Mouse (Mus musculus) spleen, adult 2 months (tissue): Measurements from ENCODE around the gene Eef1akmt3. TPM values are rescaled to one million over a fixed set of nuclear protein-coding genes. Genes with fewer than 3 reads are reported as not detected.
"Not testable (repeated sequence)": the region's sequence is repeated elsewhere in the genome, so short reads cannot be mapped to it uniquely, and the experiment has no call there.

ENCODE experiments used
- DNase-seq, 2 experiments: peaks; one replicate each; pipeline versions ENCODE4 v3.0.0 to v3.0.0-alpha.2; 2012 to 2021; ENCODE audit warnings: low spot score in 2 of 2, low read depth in 1 of 2
- H3K27ac ChIP-seq: fragments of 200-500 bp; 2 replicates; pipeline ENCODE4 v1.5.1; 2012; ENCODE audit warnings: low read length, inconsistent platforms; ENCODE audit not compliant: insufficient read depth
- H3K27me3 ChIP-seq: fragments of 200-500 bp; 2 replicates; pipeline ENCODE4 v1.6.1; 2012; ENCODE audit warnings: mild to moderate bottlenecking, moderate library complexity, low read length, inconsistent platforms; ENCODE audit not compliant: control insufficient read depth, insufficient read depth
- H3K36me3 ChIP-seq: fragments of 200-500 bp; 2 replicates; pipeline ENCODE4 v1.6.1; 2012; ENCODE audit warnings: mild to moderate bottlenecking, low read length, inconsistent platforms; ENCODE audit not compliant: control insufficient read depth, insufficient read depth
- H3K4me1 ChIP-seq: fragments of 200-500 bp; 2 replicates; pipeline ENCODE4 v1.6.1; 2011; ENCODE audit warnings: inconsistent platforms; ENCODE audit not compliant: control insufficient read depth, insufficient read depth, insufficient read length
- H3K4me3 ChIP-seq: fragments of 200-500 bp; 2 replicates; pipeline ENCODE4 v1.5.1; 2011; ENCODE audit warnings: mild to moderate bottlenecking, inconsistent platforms; ENCODE audit not compliant: insufficient read depth, insufficient read length; ENCODE audit errors: extremely low read depth
- CTCF ChIP-seq: fragments of 200-500 bp; IDR thresholded peaks from 2 replicates; pipeline ENCODE4 v1.5.1; 2011; ENCODE audit warnings: mild to moderate bottlenecking, inconsistent platforms; ENCODE audit not compliant: insufficient read depth, insufficient read length, insufficient replicate concordance; ENCODE audit errors: extremely low read depth
- POLR2A ChIP-seq: fragments of 200-500 bp; IDR thresholded peaks from 2 replicates; pipeline ENCODE4 v1.6.1; 2011; ENCODE audit warnings: low read depth, low read length, inconsistent platforms
- WGBS: fragments of 180-500 bp; shearing (Covaris S2); methylation state at CpG from one replicate; pipeline ENCODE4 v1.1.7; 2018; 5-methylcytosine and 5-hydroxymethylcytosine counted together
- polyA plus RNA-seq: library from polyadenylated mRNA; depleted of rRNA; stranded (reverse); fragments of >200 nt; gene quantifications from 2 replicates; pipeline ENCODE4 v1.2.3, GENCODE M21; 2012

The Eef1akmt3 gene
- polyA plus RNA-seq, 1 experiment = 0.42 TPM

DNA sequence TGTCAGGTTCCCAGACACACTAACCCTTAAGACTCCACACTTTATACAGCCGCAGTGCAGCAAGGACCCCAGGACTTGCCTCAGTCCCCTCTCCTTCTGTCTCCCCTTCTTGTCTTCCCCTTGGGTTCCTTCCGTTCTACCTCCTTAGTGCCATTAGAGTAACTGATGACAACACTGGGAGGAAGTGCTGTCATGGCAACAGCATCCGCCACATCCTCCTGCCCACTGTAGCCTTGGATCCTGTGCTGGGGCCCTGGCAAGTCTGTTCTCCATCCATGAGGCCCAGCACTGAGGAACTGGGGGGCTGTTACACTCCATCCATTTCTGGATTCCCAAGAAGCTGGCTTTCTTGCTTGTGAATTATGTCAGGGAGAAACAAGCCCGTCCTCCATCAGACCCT is 34.8 kb upstream of the Eef1akmt3 start:
- H3K4me1 ChIP-seq = peaks cover 4% of the 10 kb centered on the region
- no peaks in the 10 kb centered on the region for H3K27me3 ChIP-seq
- peak overlapping the region; percentile 84; the same call in 1 of the 2 replicates for H3K27ac ChIP-seq
- 11% methylated on average over 4 of the region's 4 CpGs for WGBS
- peaks cover 13% of the 10 kb centered on the region for H3K36me3 ChIP-seq
- peak overlapping the region; percentile 81; the same call in 1 of the 2 replicates for H3K4me3 ChIP-seq
- no peak for TF ChIP-seq POLR2A
- peak; percentile 68 to 72 for DNase-seq

DNA sequence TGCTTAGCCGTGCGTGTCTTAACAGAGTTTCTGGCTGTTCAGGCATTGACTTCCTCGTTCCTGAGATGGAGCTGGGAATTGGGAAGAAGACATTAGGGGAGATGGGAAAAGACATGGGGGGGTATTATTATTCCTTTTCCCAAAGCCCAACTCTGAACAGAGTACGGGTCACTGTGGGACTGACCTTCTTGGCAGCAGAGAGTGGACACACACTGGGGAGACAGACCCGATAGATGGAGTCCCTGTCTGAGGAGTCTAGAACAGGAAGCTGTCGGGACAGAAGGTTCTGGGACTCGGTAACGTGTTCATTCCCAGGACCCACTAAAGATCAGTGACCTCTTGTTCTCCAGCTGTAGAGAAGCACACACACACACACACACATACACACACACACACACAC is 34.3 kb upstream of the Eef1akmt3 start:
- H3K4me1 ChIP-seq = peaks cover 6% of the 10 kb centered on the region
- 5% methylated on average over 8 of the region's 8 CpGs for WGBS
- H3K27me3 ChIP-seq = no peaks in the 10 kb centered on the region
- no peak for DNase-seq
- H3K4me3 ChIP-seq = peak overlapping the region; percentile 81
- peaks cover 13% of the 10 kb centered on the region for H3K36me3 ChIP-seq
- TF ChIP-seq CTCF (no peak), POLR2A (no peak)
- H3K27ac ChIP-seq = peak overlapping the region; percentile 84

DNA sequence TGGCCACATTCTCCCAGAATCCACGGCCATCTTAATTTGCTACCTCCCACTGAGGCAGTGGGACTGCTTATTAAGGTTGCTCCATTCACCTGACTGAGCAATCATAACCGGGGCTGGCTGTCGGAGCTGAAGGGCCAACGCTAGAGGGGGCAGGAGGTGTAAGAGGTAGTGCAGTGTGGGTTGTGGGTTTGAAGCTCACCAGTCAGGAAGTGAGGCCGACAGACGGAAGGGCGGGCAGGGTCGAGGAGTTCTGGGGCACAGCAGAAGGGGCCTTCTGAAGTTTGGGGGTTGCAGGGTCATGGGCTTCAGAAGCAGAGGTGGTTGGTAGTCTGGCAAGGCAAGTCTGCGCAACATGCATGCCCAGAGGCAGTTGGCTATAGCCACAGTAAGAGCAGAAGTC is 33.8 kb upstream of the Eef1akmt3 start, which contains the start of gene Agap2:
Gene Agap2, plus strand, starts transcription at position 205 of the 400 bp plus-strand sequence.
- Histone ChIP-seq H3K4me1 (peaks cover 8% of the 10 kb centered on the region), H3K4me3 (peak within 1 kb of the TSS; percentile 81), H3K27ac (peak within 1 kb of the TSS; percentile 84), H3K36me3 (peaks cover 8% of the 10 kb centered on the region), H3K27me3 (no peaks in the 10 kb centered on the region)
- TF ChIP-seq POLR2A (peak; percentile 67), CTCF (peak; percentile 84; the same call in 1 of the 2 replicates)
- WGBS = 6% methylated on average over 9 of the region's 9 CpGs
- DNase-seq = peak; percentile 74 to 87

DNA sequence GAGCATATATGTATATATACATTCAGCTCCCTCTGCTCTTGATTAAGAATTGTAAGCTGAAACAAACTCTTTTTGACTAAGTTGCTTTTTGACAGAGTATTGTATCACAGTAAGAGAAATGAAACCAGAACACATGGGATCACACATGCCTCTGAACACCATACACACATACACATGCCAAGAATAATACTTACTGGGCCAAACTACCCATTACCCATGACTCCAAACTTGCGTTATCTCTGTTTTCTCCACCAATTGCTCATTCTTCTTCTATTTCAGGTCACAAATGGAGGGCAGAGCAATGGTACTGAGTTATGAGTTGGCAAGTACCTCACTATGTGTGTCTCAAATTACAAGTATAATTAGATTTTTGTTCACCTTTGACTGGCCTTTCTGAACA is 32.7 kb upstream of the Eef1akmt3 start:
- H3K27me3 ChIP-seq = no peaks in the 10 kb centered on the region
- H3K4me1 ChIP-seq = peaks cover 8% of the 10 kb centered on the region; the same call in 1 of the 2 replicates
- no peak for DNase-seq
- no peaks in the 10 kb centered on the region for H3K36me3 ChIP-seq
- no peak overlapping the region for H3K27ac ChIP-seq
- 87% methylated on average over 1 of the region's 1 CpGs for WGBS
- H3K4me3 ChIP-seq = no peak overlapping the region
- TF ChIP-seq CTCF (no peak), POLR2A (no peak)

DNA sequence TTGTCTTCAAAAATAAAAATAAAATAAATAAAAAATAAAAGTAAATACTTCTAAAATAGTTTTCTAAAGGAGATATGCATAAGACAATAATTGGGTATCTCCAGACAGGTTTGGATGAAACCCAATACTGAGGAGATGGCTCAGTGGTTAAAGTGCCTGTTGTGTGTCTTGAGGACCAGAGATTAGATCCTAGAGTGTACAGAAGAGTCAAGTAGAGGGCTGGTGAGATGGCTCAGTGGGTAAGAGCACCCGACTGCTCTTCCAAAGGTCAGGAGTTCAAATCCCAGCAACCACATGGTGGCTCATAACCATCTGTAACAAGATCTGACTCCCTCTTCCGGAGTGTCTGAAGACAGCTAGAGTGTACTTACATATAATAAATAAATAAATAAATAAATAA is 31.7 kb upstream of the Eef1akmt3 start:
- 82% methylated on average over 2 of the region's 2 CpGs for WGBS
- DNase-seq, H3K27me3 ChIP-seq: not testable (repeated sequence)

DNA sequence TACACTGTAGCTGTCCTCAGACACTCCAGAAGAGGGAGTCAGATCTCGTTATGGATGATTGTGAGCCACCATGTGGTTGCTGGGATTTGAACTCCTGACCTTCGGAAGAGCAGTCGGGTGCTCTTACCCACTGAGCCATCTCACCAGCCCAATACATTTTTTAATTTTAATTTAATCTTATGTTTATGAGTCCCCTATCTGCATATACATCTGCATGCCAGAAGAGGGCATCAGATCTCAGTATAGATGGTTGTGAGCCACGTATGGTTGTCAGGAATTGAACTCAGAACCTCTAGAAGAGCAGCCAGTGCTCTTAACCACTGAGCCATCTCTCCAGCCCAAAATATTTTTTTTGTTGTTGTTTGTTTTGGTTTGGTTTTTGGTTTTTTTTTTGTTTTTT is 31.0 kb upstream of the Eef1akmt3 start:
- not testable (repeated sequence) for H3K36me3 ChIP-seq, H3K4me1 ChIP-seq, DNase-seq, H3K27me3 ChIP-seq, H3K27ac ChIP-seq, H3K4me3 ChIP-seq
- 76% methylated on average over 4 of the region's 4 CpGs for WGBS

More for the DNA sequence above, 31.7 kb upstream of the Eef1akmt3 start:
- not testable (repeated sequence) for H3K27ac ChIP-seq, H3K4me3 ChIP-seq, H3K36me3 ChIP-seq, H3K4me1 ChIP-seq

DNA sequence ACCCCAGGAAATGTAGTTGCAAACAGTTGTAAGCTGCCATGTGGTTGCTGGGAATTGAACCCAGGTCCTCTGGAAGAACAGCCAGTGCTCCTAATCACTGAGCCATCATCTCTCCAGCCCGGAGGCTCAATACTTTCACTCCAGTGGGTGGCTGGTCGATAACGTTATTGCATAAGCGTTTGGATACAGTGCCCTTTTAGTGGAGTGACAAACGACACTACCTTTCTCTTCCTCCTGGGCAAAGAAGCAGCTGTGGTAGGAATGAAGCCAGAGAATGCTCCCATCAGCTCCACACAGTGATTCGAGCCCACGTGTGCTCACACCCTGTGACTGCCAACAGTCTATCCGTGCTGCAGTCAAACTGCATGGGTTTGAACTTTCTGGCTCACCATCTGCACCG is 29.9 kb upstream of the Eef1akmt3 start:
- H3K4me1 ChIP-seq = peaks cover 4% of the 10 kb centered on the region; the same call in 1 of the 2 replicates
- no peak for TF ChIP-seq CTCF
- no peak for TF ChIP-seq POLR2A
- H3K27ac ChIP-seq = no peak overlapping the region
- H3K4me3 ChIP-seq = no peak overlapping the region
- H3K27me3 ChIP-seq = no peaks in the 10 kb centered on the region
- DNase-seq = no peak
- peaks cover 3% of the 10 kb centered on the region; the same call in 1 of the 2 replicates for H3K36me3 ChIP-seq
- 76% methylated on average over 9 of the region's 9 CpGs for WGBS
